Mouse (Mus musculus): Measurements from ENCODE around the gene Lce1g.

Lce1g gene

GRCm38 (mm10) chr3:92752238-92752637 lies at the start of gene Lce1g:
Gene Lce1g, minus strand, starts transcription at chr3:92752338.
- no peak for DNase-seq

GRCm38 (mm10) chr3:92790414-92790813 lies 38.3 kb upstream of the Lce1g start, which contains the start of gene Lce1j:
Gene Lce1j, minus strand, starts transcription at chr3:92790514.
- DNase-seq, result no peak

GRCm38 (mm10) chr3:92778799-92779198 lies 26.7 kb upstream of the Lce1g start, which contains the start of gene Lce1i:
Gene Lce1i, minus strand, starts transcription at chr3:92778899.
- no peak for DNase-seq

GRCm38 (mm10) chr3:92771573-92771972 lies 19.4 kb upstream of the Lce1g start:
- DNase-seq, result peak in 1 of 2 experiments; percentile 6

GRCm38 (mm10) chr3:92764965-92765364 lies 12.8 kb upstream of the Lce1g start, which contains the start of gene Lce1h:
Gene Lce1h, minus strand, starts transcription at chr3:92765065.
- no peak for DNase-seq

- peak; percentile 12 to 16 for DNase-seq
Observed at GRCm38 (mm10) chr3:92753197-92753596, 1.1 kb upstream of the Lce1g start.

GRCm38 (mm10) chr3:92738996-92739395 lies 13.1 kb downstream of the Lce1g start, which contains the start of gene Gm38119:
Gene Gm38119, minus strand, starts transcription at chr3:92739096.
- no peak for DNase-seq

GRCm38 (mm10) chr3:92722631-92723030 lies 29.5 kb downstream of the Lce1g start:
- no peak for DNase-seq

GRCm38 (mm10) chr3:92720250-92720649 lies 31.9 kb downstream of the Lce1g start, which contains the start of gene Lce1f:
Gene Lce1f, minus strand, starts transcription at chr3:92720350.
- DNase-seq, result no peak

- DNase-seq, result no peak
Observed at GRCm38 (mm10) chr3:92715122-92715521, 37.0 kb downstream of the Lce1g start.

- no peak for DNase-seq
Observed at GRCm38 (mm10) chr3:92708974-92709373, 43.2 kb downstream of the Lce1g start, which contains the start of gene Lce1e. Gene Lce1e, minus strand, starts transcription at chr3:92709074.

All from cerebellum, postnatal 10 days (tissue).